Mouse (Mus musculus): ENCODE measurements around the gene Ints6l. TPM values are rescaled to one million over a fixed set of nuclear protein-coding genes. Genes with fewer than 3 reads are reported as not detected.
A peak's percentile ranks its signal among the peaks of the same experiment; 100 is the strongest.

The Ints6l gene
- 5.7 and 6.8 TPM in 2 replicates for polyA plus RNA-seq (2012; rRNA removed)

DNA sequence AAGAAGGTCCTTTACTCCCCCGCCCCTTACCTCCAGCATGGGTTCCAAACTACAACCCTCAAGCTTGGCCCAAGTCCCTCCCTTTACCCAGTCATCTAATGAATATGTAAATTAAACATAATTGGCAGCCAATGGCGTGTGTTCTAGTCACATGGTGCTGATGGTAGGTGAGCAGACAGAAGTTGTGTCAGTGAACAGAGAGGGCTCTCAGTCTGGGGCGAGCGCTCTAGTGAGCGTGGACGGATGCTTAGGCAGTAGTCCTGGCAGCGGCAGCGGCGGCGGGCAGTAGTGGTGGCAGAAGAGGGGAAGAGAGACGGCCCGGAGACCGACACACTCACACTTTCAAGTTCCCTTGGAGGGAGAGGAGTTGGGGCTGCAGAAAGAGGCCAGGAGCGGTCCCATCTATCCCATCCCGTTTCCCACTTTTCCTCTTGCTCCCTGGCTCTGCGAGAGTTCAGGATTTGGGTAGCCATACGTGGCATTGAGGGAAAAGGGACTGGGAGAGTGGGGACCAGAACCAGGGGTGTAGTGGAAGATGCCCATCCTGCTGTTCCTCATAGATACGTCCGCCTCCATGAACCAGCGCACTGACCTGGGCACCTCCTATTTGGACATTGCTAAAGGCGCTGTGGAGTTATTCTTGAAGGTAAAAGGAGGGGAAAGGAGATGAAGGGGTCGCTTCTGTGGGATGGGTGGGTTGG lies at the start of gene Ints6l:
Ints6l (plus strand) TSS at position 187 of the 701 bp plus-strand sequence.
- no peak for TF ChIP-seq CTCF (IDR thresholded peaks at IDR 0.05; ENCODE audit: control insufficient read depth, insufficient read depth, insufficient replicate concordance, low read depth, low read length)
- TF ChIP-seq POLR2A (IDR thresholded peaks at IDR 0.05; ENCODE audit: control insufficient read depth, low read depth, low read length), result peak; percentile 80; the same call in 1 of the 2 replicates
- Histone ChIP-seq H3K4me3 (ENCODE audit: control insufficient read depth, low read depth, low read length) (peak within 1 kb of the TSS; percentile 88), H3K27me3 (ENCODE audit: control insufficient read depth, insufficient read depth, low read length) (no peaks in the 10 kb centered on the region), H3K27ac (ENCODE audit: control insufficient read depth, insufficient read depth, low read depth, low read length) (peak within 1 kb of the TSS; percentile 82), H3K36me3 (ENCODE audit: control insufficient read depth, insufficient read depth, low read length) (no peaks in the 10 kb centered on the region), H3K4me1 (ENCODE audit: control insufficient read depth, insufficient read depth, low read length) (0 out of 2 replicates have a peak, but pooled peaks cover 2% of the 10 kb centered on the region)

DNA sequence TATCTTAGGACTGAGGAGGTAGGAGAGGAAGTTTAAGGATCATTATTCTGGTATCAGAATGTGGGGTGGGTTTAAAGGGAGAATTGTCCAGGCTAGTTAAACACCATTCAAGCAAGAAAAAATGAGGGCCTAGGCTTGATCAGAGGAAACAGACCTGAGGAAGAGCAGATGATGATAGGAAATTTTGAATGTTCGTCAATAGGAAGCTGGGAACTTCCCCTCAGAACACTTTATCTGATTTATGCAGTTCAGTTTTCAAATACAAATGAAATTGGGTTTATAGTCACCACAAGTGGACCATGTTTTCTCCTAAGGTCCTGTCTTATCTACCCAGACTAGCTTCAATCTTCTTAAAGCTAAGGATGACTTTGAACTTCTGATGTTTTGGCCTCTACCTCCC lies 49.2 kb upstream of the Ints6l start:
- H3K4me1 ChIP-seq (ENCODE audit: control insufficient read depth, insufficient read depth, low read length), result no peaks in the 10 kb centered on the region
- H3K27me3 ChIP-seq (ENCODE audit: control insufficient read depth, insufficient read depth, low read length), result no peaks in the 10 kb centered on the region
- H3K27ac ChIP-seq (ENCODE audit: control insufficient read depth, insufficient read depth, low read depth, low read length), result no peak overlapping the region
- no peaks in the 10 kb centered on the region for H3K36me3 ChIP-seq (ENCODE audit: control insufficient read depth, insufficient read depth, low read length)
- TF ChIP-seq CTCF (IDR thresholded peaks at IDR 0.05; ENCODE audit: control insufficient read depth, insufficient read depth, insufficient replicate concordance, low read depth, low read length), result no peak
- no peak for TF ChIP-seq POLR2A (IDR thresholded peaks at IDR 0.05; ENCODE audit: control insufficient read depth, low read depth, low read length)
- no peak overlapping the region for H3K4me3 ChIP-seq (ENCODE audit: control insufficient read depth, low read depth, low read length)

DNA sequence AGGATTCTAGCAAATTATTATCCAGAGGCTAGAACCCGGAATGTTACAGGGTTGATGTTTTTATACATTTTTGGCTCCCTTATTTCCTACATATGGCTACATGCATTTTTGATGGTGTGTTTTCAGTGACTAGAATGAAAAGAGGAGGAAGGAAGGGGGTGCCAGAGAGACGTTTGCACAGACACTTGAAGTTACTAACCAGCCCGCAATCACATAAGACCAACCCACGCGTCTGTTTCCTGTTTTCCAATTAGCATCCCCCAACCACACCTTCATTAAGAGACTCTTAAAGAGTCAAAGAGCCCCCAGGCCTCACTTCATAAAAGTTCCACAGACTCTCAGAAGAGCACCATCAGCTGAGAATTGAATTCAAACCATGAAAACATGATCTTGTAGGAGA lies 48.5 kb upstream of the Ints6l start:
- Histone ChIP-seq H3K36me3 (ENCODE audit: control insufficient read depth, insufficient read depth, low read length) (no peaks in the 10 kb centered on the region), H3K4me1 (ENCODE audit: control insufficient read depth, insufficient read depth, low read length) (no peaks in the 10 kb centered on the region), H3K27me3 (ENCODE audit: control insufficient read depth, insufficient read depth, low read length) (no peaks in the 10 kb centered on the region), H3K27ac (ENCODE audit: control insufficient read depth, insufficient read depth, low read depth, low read length) (no peak overlapping the region), H3K4me3 (ENCODE audit: control insufficient read depth, low read depth, low read length) (no peak overlapping the region)
- no peak for TF ChIP-seq POLR2A (IDR thresholded peaks at IDR 0.05; ENCODE audit: control insufficient read depth, low read depth, low read length)
- TF ChIP-seq CTCF (IDR thresholded peaks at IDR 0.05; ENCODE audit: control insufficient read depth, insufficient read depth, insufficient replicate concordance, low read depth, low read length), result no peak

DNA sequence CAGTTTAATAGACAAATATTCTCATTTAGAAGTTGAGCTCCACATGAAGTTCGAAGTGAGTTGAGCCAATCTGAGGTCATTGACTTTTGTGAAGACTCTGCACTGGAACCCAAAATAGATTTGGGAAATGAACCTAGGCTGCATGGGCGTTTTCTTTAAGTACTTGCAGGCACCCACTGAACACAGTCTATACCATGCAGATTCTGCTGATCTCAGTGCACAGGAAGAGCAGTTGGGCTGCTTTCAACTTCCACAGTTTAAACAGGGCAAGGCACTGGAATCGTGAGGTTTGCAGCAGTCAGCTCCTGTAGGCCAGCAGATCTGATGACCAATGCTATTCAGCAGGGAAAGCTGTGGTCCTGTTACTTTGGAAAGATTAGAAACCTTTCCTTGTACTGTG lies 38.4 kb upstream of the Ints6l start:
- H3K4me1 ChIP-seq (ENCODE audit: control insufficient read depth, insufficient read depth, low read length), result no peaks in the 10 kb centered on the region
- H3K27me3 ChIP-seq (ENCODE audit: control insufficient read depth, insufficient read depth, low read length), result no peaks in the 10 kb centered on the region
- H3K27ac ChIP-seq (ENCODE audit: control insufficient read depth, insufficient read depth, low read depth, low read length), result no peak overlapping the region
- no peak for TF ChIP-seq POLR2A (IDR thresholded peaks at IDR 0.05; ENCODE audit: control insufficient read depth, low read depth, low read length)
- no peak for TF ChIP-seq CTCF (IDR thresholded peaks at IDR 0.05; ENCODE audit: control insufficient read depth, insufficient read depth, insufficient replicate concordance, low read depth, low read length)
- H3K36me3 ChIP-seq (ENCODE audit: control insufficient read depth, insufficient read depth, low read length), result no peaks in the 10 kb centered on the region
- no peak overlapping the region for H3K4me3 ChIP-seq (ENCODE audit: control insufficient read depth, low read depth, low read length)

DNA sequence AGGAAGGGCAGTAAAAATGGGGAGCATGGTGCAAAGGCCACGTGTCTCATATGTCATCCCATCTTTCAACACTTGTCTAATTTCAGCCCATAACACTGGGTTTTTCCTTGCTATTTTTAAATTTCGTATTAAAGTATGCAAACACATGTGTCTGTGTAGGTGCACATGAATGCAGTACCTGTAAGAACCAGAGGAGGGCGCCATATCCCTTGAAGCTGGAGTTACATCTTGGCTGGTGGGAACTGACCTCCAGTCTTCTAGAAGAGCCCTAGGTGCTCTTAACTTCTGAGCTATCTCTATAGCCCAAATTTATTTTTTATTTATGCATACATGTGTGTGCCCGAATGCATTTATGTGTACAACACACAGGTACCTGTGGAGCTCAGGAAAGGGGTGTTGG lies 37.1 kb upstream of the Ints6l start:
- TF ChIP-seq POLR2A (IDR thresholded peaks at IDR 0.05; ENCODE audit: control insufficient read depth, low read depth, low read length) (no peak), CTCF (IDR thresholded peaks at IDR 0.05; ENCODE audit: control insufficient read depth, insufficient read depth, insufficient replicate concordance, low read depth, low read length) (no peak)
- H3K4me3 ChIP-seq (ENCODE audit: control insufficient read depth, low read depth, low read length), result no peak overlapping the region
- no peak overlapping the region for H3K27ac ChIP-seq (ENCODE audit: control insufficient read depth, insufficient read depth, low read depth, low read length)
- H3K27me3 ChIP-seq (ENCODE audit: control insufficient read depth, insufficient read depth, low read length), result no peaks in the 10 kb centered on the region
- no peaks in the 10 kb centered on the region for H3K4me1 ChIP-seq (ENCODE audit: control insufficient read depth, insufficient read depth, low read length)
- H3K36me3 ChIP-seq (ENCODE audit: control insufficient read depth, insufficient read depth, low read length), result no peaks in the 10 kb centered on the region

DNA sequence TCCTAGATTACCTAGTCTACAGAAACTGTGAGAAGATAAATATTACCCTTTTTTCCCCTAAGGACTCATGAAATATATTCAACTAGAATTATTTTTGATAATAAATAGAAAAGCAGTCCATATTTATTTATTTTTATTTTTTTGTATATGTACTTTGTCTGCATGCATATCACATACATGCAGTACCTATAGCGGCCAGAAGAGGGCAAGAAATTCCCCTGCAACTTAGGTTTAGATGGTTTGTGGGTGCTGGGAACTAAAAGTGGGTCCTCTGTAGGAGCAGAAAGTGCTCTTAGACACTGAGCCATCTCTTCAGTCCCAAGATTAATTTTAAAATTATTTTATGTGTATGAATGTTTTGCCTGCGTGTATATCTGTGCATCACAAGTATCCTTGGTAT lies 24.1 kb upstream of the Ints6l start:
- Histone ChIP-seq H3K27me3 (ENCODE audit: control insufficient read depth, insufficient read depth, low read length) (no peaks in the 10 kb centered on the region), H3K4me3 (ENCODE audit: control insufficient read depth, low read depth, low read length) (no peak overlapping the region), H3K27ac (ENCODE audit: control insufficient read depth, insufficient read depth, low read depth, low read length) (no peak overlapping the region), H3K36me3 (ENCODE audit: control insufficient read depth, insufficient read depth, low read length) (no peaks in the 10 kb centered on the region), H3K4me1 (ENCODE audit: control insufficient read depth, insufficient read depth, low read length) (no peaks in the 10 kb centered on the region)
- no peak for TF ChIP-seq CTCF (IDR thresholded peaks at IDR 0.05; ENCODE audit: control insufficient read depth, insufficient read depth, insufficient replicate concordance, low read depth, low read length)
- TF ChIP-seq POLR2A (IDR thresholded peaks at IDR 0.05; ENCODE audit: control insufficient read depth, low read depth, low read length), result no peak

DNA sequence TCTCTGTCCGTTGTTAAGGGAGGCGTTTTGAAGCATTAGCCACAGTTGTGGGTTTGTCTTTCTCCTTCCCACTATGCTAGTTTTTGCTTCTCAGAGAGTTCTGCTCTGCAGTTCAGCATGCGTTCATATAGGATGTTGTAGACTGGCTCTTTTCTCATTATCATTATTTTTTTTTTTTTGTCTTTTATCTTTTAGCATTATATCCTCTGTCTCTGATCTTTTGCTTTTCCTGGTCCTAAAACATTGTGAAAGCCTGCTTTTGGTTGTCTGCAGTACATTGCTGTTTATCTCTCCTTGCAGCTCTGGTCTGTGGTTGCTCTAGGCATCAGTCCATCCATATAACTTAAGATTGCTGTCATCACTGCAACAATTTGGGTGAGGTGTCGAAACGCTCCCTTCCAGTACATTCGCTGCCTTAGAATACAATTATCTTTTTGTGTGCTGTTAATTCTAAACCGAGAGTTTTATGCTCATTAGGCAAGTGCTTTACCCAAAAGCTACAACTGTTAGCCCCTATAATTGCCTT lies 18.8 kb upstream of the Ints6l start:
- H3K4me3 ChIP-seq (ENCODE audit: control insufficient read depth, low read depth, low read length), result no peak overlapping the region

More for the DNA sequence above, 18.8 kb upstream of the Ints6l start:
- no peak for TF ChIP-seq CTCF (IDR thresholded peaks at IDR 0.05; ENCODE audit: control insufficient read depth, insufficient read depth, insufficient replicate concordance, low read depth, low read length)
- no peak for TF ChIP-seq POLR2A (IDR thresholded peaks at IDR 0.05; ENCODE audit: control insufficient read depth, low read depth, low read length)
- Histone ChIP-seq H3K4me1 (ENCODE audit: control insufficient read depth, insufficient read depth, low read length) (no peaks in the 10 kb centered on the region), H3K27me3 (ENCODE audit: control insufficient read depth, insufficient read depth, low read length) (no peaks in the 10 kb centered on the region), H3K27ac (ENCODE audit: control insufficient read depth, insufficient read depth, low read depth, low read length) (no peak overlapping the region), H3K36me3 (ENCODE audit: control insufficient read depth, insufficient read depth, low read length) (no peaks in the 10 kb centered on the region)
